In the genomic region with DNA sequence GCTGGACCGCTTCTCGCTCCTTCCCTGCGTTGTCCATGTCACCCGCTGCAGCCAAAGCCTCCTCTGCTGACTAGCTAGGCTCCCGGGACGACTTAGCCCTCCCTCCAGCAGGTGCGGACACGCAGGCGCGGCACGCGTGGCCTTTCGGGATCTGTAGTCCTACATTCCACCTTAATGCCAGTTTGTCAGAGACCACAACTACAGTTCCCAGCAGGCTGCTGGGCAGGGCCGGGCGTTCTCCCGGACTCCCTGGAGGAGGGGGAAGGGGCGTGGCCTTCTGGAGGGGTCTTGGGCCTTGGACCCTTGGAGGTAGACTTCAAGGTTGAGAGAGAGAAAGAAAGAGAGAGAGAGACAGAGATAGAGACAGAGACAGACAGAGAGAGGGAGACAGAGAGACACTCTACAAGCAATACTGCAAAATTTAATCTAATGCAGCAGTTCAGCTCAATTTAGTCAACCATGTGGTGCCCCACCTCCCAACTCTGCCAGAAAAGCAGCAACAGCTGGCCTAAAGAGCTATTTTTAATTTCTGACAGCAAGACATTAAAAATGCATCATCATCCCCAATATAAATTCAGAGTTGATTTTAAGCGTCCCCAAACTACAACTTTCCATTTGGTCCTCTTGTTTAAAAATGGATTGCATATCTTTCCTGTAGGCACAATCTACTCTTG, we compare ENCODE assay signal across 8 mouse cellular contexts. TPM values are rescaled to one million over a fixed set of nuclear protein-coding genes. Genes with fewer than 3 reads are reported as not detected.
DNase-seq lines count a peak whose midpoint lies in the region; ATAC-seq and TF ChIP-seq lines count a peak whose summit lies in the region.

A gene (minus strand): TSS at position 141 of the 674 bp plus-strand sequence.

- no peak for TF ChIP-seq POLR2A in thymus, adult 2 months (IDR thresholded peaks at IDR 0.05; ENCODE audit: control insufficient read depth, extremely low read depth, insufficient read depth, low read length, poor library complexity)

- TF ChIP-seq CTCF in thymus, adult 2 months (IDR thresholded peaks at IDR 0.05; ENCODE audit: borderline replicate concordance, control insufficient read depth, extremely low read depth, insufficient read depth, low read length, poor library complexity) = no peak

- no peaks in the 10 kb centered on the region for H3K36me3 ChIP-seq in hindbrain, embryonic 10.5 days
- H3K36me3 ChIP-seq in lung, embryonic 15.5 days = no peaks in the 10 kb centered on the region
- H3K36me3 ChIP-seq in thymus, adult 2 months (ENCODE audit: control insufficient read depth, insufficient read depth, low read length) = no peaks in the 10 kb centered on the region

- peak within 1 kb of the TSS; percentile 85 for H3K4me3 ChIP-seq in hindbrain, embryonic 10.5 days
- peak within 1 kb of the TSS; percentile 82 for H3K4me3 ChIP-seq in lung, embryonic 15.5 days
- H3K4me3 ChIP-seq in thymus, adult 2 months (ENCODE audit: control insufficient read depth, insufficient read depth, low read length) = peak within 1 kb of the TSS; percentile 74

- peak within 1 kb of the TSS; percentile 84 for H3K4me2 ChIP-seq in lung, embryonic 15.5 days

- H3K27ac ChIP-seq in hindbrain, embryonic 10.5 days = peak within 1 kb of the TSS; percentile 89
- no peak within 1 kb of the TSS for H3K27ac ChIP-seq in lung, embryonic 15.5 days
- no peak within 1 kb of the TSS for H3K27ac ChIP-seq in thymus, adult 2 months (ENCODE audit: control insufficient read depth, insufficient read depth, low read length)

- H3K9ac ChIP-seq in lung, embryonic 15.5 days = peak within 1 kb of the TSS; percentile 73

- WGBS in hindbrain, embryonic 10.5 days = 4% methylated on average over 18 of the region's 18 CpGs
- WGBS in lung, embryonic 15.5 days = 3% methylated on average over 18 of the region's 18 CpGs
- 6% methylated on average over 18 of the region's 18 CpGs for WGBS in thymus, adult 2 months

- DNase-seq in Muller cell, postnatal 12 days (ENCODE audit: inconsistent ontology term) = peak; percentile 93
- DNase-seq in cerebellum, adult 9-11 months = peak; percentile 98
- DNase-seq in hindbrain, embryonic 10.5 days (ENCODE audit: low spot score) = peak; percentile 94
- peak; percentile 87 for DNase-seq in layer of hippocampus, adult 9-10 months (ENCODE audit: low spot score)
- peak; percentile 93 for DNase-seq in ovary, adult 18-20 months (ENCODE audit: low spot score)
- DNase-seq in thymus, adult 2 months = peak; percentile 84

- peaks cover 11% of the 10 kb centered on the region for H3K4me1 ChIP-seq in hindbrain, embryonic 10.5 days (replicated peaks)
- 0 out of 2 replicates have a peak, but pooled peaks cover 3% of the 10 kb centered on the region for H3K4me1 ChIP-seq in lung, embryonic 15.5 days
- peaks cover 6% of the 10 kb centered on the region for H3K4me1 ChIP-seq in thymus, adult 2 months (replicated peaks; ENCODE audit: control insufficient read depth, insufficient read depth, low read length)

- peaks cover 10% of the 10 kb centered on the region; the same call in 1 of the 2 replicates for H3K9me3 ChIP-seq in hindbrain, embryonic 10.5 days
- H3K9me3 ChIP-seq in lung, embryonic 15.5 days = no peaks in the 10 kb centered on the region

- no peaks in the 10 kb centered on the region for H3K27me3 ChIP-seq in hindbrain, embryonic 10.5 days (ENCODE audit: insufficient read depth, poor library complexity, severe bottlenecking)
- H3K27me3 ChIP-seq in lung, embryonic 15.5 days = no peaks in the 10 kb centered on the region
- no peaks in the 10 kb centered on the region; the same call in 1 of the 2 replicates for H3K27me3 ChIP-seq in thymus, adult 2 months (ENCODE audit: control insufficient read depth, insufficient read depth, low read length)

- ATAC-seq in frontal cortex, adult (ENCODE audit: low TSS enrichment) = peak; percentile 92
- peak; percentile 100 for ATAC-seq in lung, embryonic 15.5 days (ENCODE audit: borderline replicate concordance, extremely low read depth, low FRiP score, low TSS enrichment)

RNA-seq across cellular contexts. Expression of the gene that starts here (rescaled TPM):
- 9.1 and 14.1 TPM in 2 replicates for polyA plus RNA-seq in hindbrain, embryonic 10.5 days (2016; fragmentation: Nextera tagmentation; extraction: Ambion mirVana)
- polyA plus RNA-seq in lung, embryonic 15.5 days (2015; fragmentation: Nextera tagmentation; extraction: Ambion mirVana) = 1.9 and 2.5 TPM in 2 replicates
- polyA plus RNA-seq in thymus, adult 2 months (2012; rRNA removed) = 0.50 and 0.63 TPM in 2 replicates

Comparison
In these comparisons a context has a peak if more than half of its experiments do, and no peak if none do; other contexts are left out.
1. Peak in DNase-seq and H3K4me3 ChIP-seq in thymus, adult 2 months; RNA of the gene not detected or under 1 TPM.